Mouse (Mus musculus) limb, embryonic 11.5 days (tissue): ENCODE results near the gene Enox1. TPM values are rescaled to one million over a fixed set of nuclear protein-coding genes. Genes with fewer than 3 reads are reported as not detected.

Source experiments
- ATAC-seq: fragments of 200-750 bp; cut with Nextera tagmentation; 2 replicates; pipeline ENCODE4 v1.8.0; 2017; ENCODE audit warnings: low read depth; ENCODE audit not compliant: insufficient number of reproducible peaks, low FRiP score, low TSS enrichment
- DNase-seq: peaks from one replicate; pipeline ENCODE4 v3.0.0-alpha.2; 2015; ENCODE audit warnings: low spot score
- H3K27ac ChIP-seq: fragments of 300-500 bp; sonication (generic); replicated peaks from 2 replicates; pipeline ENCODE4 v1.5.1; 2014; ENCODE audit warnings: low read depth, mild to moderate bottlenecking, low read length
- H3K27me3 ChIP-seq: fragments of 300-500 bp; sonication (generic); 2 replicates; pipeline ENCODE4 v1.6.1; 2014; ENCODE audit warnings: mild to moderate bottlenecking, low read length, mixed read lengths; ENCODE audit not compliant: control insufficient read depth, insufficient read depth
- H3K36me3 ChIP-seq: fragments of 300-500 bp; sonication (generic); 2 replicates; pipeline ENCODE4 v1.6.1; 2014; ENCODE audit warnings: mild to moderate bottlenecking, low read length, moderate library complexity, mixed read lengths; ENCODE audit not compliant: control insufficient read depth, insufficient read depth
- H3K4me1 ChIP-seq: fragments of 300-500 bp; sonication (generic); 2 replicates; pipeline ENCODE4 v1.6.1; 2014; ENCODE audit warnings: low read length, mixed read lengths; ENCODE audit not compliant: control insufficient read depth, insufficient read depth
- H3K4me2 ChIP-seq: fragments of 300-500 bp; sonication (generic); 2 replicates; pipeline ENCODE4 v1.6.1; 2014; ENCODE audit warnings: low read depth, mild to moderate bottlenecking, moderate library complexity; ENCODE audit not compliant: severe bottlenecking
- H3K4me3 ChIP-seq: fragments of 300-500 bp; sonication (generic); 2 replicates; pipeline ENCODE4 v1.5.1; 2014; ENCODE audit warnings: low read depth, low read length
- H3K9ac ChIP-seq: fragments of 300-500 bp; sonication (generic); 2 replicates; pipeline ENCODE4 v1.6.1; 2014; ENCODE audit warnings: mild to moderate bottlenecking, low read length
- H3K9me3 ChIP-seq: fragments of 300-500 bp; sonication (generic); 2 replicates; pipeline ENCODE4 v1.6.1; 2016; ENCODE audit warnings: low read length; ENCODE audit not compliant: control insufficient read depth
- WGBS: fragments of 180-500 bp; shearing (Covaris S2); extraction: QIAGEN DNeasy Blood & Tissue Kit; methylation state at CpG from one replicate; pipeline ENCODE4 v1.1.7; 2014; 5-methylcytosine and 5-hydroxymethylcytosine counted together
- polyA plus RNA-seq: library from polyadenylated mRNA; unstranded; fragments of >200 nt; fragmentation: Nextera tagmentation; extraction: Ambion mirVana; gene quantifications from 2 replicates; pipeline ENCODE4 v1.2.1, GENCODE M21; 2014

Gene Enox1
- polyA plus RNA-seq, 1 experiment from 2014 or later, result 5.6 TPM

GRCm38 (mm10) chr14:77586033-77586432, 429.5 kb downstream of the Enox1 start:
- Histone ChIP-seq H3K4me1 (peaks cover 14% of the 10 kb centered on the region), H3K36me3 (no peaks in the 10 kb centered on the region), H3K9ac (no peak overlapping the region), H3K27ac (no peak overlapping the region), H3K27me3 (no peaks in the 10 kb centered on the region), H3K9me3 (no peaks in the 10 kb centered on the region), H3K4me3 (no peak overlapping the region), H3K4me2 (no peak overlapping the region)
- 35% methylated on average over 5 of the region's 5 CpGs for WGBS
- ATAC-seq (no peak), DNase-seq (no peak)

- no peak overlapping the region for H3K27ac ChIP-seq
- H3K4me1 ChIP-seq, result peaks cover 10% of the 10 kb centered on the region
- H3K4me3 ChIP-seq, result no peak overlapping the region
- ATAC-seq, result no peak
- no peaks in the 10 kb centered on the region for H3K36me3 ChIP-seq
- 59% methylated on average over 5 of the region's 5 CpGs for WGBS
- H3K9me3 ChIP-seq, result no peaks in the 10 kb centered on the region
- no peak overlapping the region for H3K4me2 ChIP-seq
- H3K27me3 ChIP-seq, result no peaks in the 10 kb centered on the region
- no peak for DNase-seq
- no peak overlapping the region for H3K9ac ChIP-seq
These were observed 430.6 kb downstream of the Enox1 start for GRCm38 (mm10) chr14:77587182-77587581.

- WGBS, result 89% methylated on average over 11 of the region's 11 CpGs
- no peak overlapping the region for H3K4me3 ChIP-seq
- H3K27ac ChIP-seq, result no peak overlapping the region
- DNase-seq (no peak), ATAC-seq (no peak)
- no peaks in the 10 kb centered on the region for H3K4me1 ChIP-seq
- H3K9me3 ChIP-seq, result no peaks in the 10 kb centered on the region
- no peaks in the 10 kb centered on the region for H3K27me3 ChIP-seq
- H3K36me3 ChIP-seq, result no peaks in the 10 kb centered on the region
- H3K4me2 ChIP-seq, result no peak overlapping the region
- H3K9ac ChIP-seq, result no peak overlapping the region
These were observed 436.7 kb downstream of the Enox1 start for GRCm38 (mm10) chr14:77593136-77593838.

- H3K36me3 ChIP-seq, result no peaks in the 10 kb centered on the region
- no peak for ATAC-seq
- no peaks in the 10 kb centered on the region for H3K27me3 ChIP-seq
- H3K9me3 ChIP-seq, result no peaks in the 10 kb centered on the region
- H3K27ac ChIP-seq, result no peak overlapping the region
- DNase-seq, result no peak
- no peak overlapping the region for H3K4me2 ChIP-seq
- no peak overlapping the region for H3K9ac ChIP-seq
- no peak overlapping the region for H3K4me3 ChIP-seq
- H3K4me1 ChIP-seq, result no peaks in the 10 kb centered on the region
- WGBS, result 90% methylated on average over 14 of the region's 14 CpGs
These were observed 439.9 kb downstream of the Enox1 start for GRCm38 (mm10) chr14:77596216-77597175.

- Histone ChIP-seq H3K36me3 (no peaks in the 10 kb centered on the region), H3K4me3 (no peak overlapping the region), H3K4me2 (no peak overlapping the region), H3K9me3 (no peaks in the 10 kb centered on the region), H3K4me1 (no peaks in the 10 kb centered on the region), H3K27ac (no peak overlapping the region), H3K27me3 (no peaks in the 10 kb centered on the region), H3K9ac (no peak overlapping the region)
- DNase-seq (no peak), ATAC-seq (no peak)
- WGBS, result 53% methylated on average over 14 of the region's 14 CpGs
These were observed 442.6 kb downstream of the Enox1 start for GRCm38 (mm10) chr14:77599016-77599704.

- Histone ChIP-seq H3K4me3 (no peak overlapping the region), H3K36me3 (no peaks in the 10 kb centered on the region), H3K9ac (no peak overlapping the region), H3K4me2 (no peak overlapping the region), H3K9me3 (no peaks in the 10 kb centered on the region), H3K27ac (no peak overlapping the region), H3K4me1 (no peaks in the 10 kb centered on the region), H3K27me3 (no peaks in the 10 kb centered on the region)
- ATAC-seq, result no peak
- 93% methylated on average over 1 of the region's 1 CpGs for WGBS
- no peak for DNase-seq
These were observed 444.2 kb downstream of the Enox1 start for GRCm38 (mm10) chr14:77600773-77601172.

- no peaks in the 10 kb centered on the region for H3K27me3 ChIP-seq
- H3K4me2 ChIP-seq, result no peak overlapping the region
- H3K27ac ChIP-seq, result no peak overlapping the region
- WGBS, result 90% methylated on average over 2 of the region's 2 CpGs
- no peak for ATAC-seq
- no peak overlapping the region for H3K9ac ChIP-seq
- H3K9me3 ChIP-seq, result no peaks in the 10 kb centered on the region
- H3K36me3 ChIP-seq, result no peaks in the 10 kb centered on the region
- no peaks in the 10 kb centered on the region for H3K4me1 ChIP-seq
- no peak overlapping the region for H3K4me3 ChIP-seq
- no peak for DNase-seq
These were observed 444.9 kb downstream of the Enox1 start for GRCm38 (mm10) chr14:77601446-77601845.

GRCm38 (mm10) chr14:77608182-77608839, 451.7 kb downstream of the Enox1 start:
- H3K9me3 ChIP-seq, result no peaks in the 10 kb centered on the region
- WGBS, result 82% methylated on average over 5 of the region's 5 CpGs
- H3K4me2 ChIP-seq, result no peak overlapping the region
- DNase-seq (no peak), ATAC-seq (no peak)
- H3K27ac ChIP-seq, result no peak overlapping the region
- no peaks in the 10 kb centered on the region for H3K27me3 ChIP-seq
- H3K9ac ChIP-seq, result no peak overlapping the region
- H3K36me3 ChIP-seq, result no peaks in the 10 kb centered on the region
- H3K4me1 ChIP-seq, result no peaks in the 10 kb centered on the region
- H3K4me3 ChIP-seq, result no peak overlapping the region
